Mouse (Mus musculus) CH12.LX (cell line): ENCODE results near the gene Tspan9. TPM values are rescaled to one million over a fixed set of nuclear protein-coding genes. Genes with fewer than 3 reads are reported as not detected.

Experiments used
- DNase-seq: peaks from one replicate; pipeline ENCODE4 v3.0.0-alpha.2; 2013; ENCODE audit errors: extremely low read depth
- H3K27ac ChIP-seq: 2 replicates; pipeline ENCODE4 v1.5.1; 2012; ENCODE audit warnings: low read depth, mild to moderate bottlenecking, control low read depth, moderate library complexity; ENCODE audit not compliant: insufficient read depth
- H3K27me3 ChIP-seq: replicated peaks from 2 replicates; pipeline ENCODE3; 2012; ENCODE audit warnings: inconsistent platforms
- H3K36me3 ChIP-seq, 2 experiments: replicated peaks in 1 of 2; 2 replicates each; pipeline versions ENCODE3 to v1.6.1; 2012; ENCODE audit warnings: inconsistent platforms in 1 of 2, low read length in 1 of 2, mild to moderate bottlenecking in 1 of 2, mixed read lengths in 1 of 2, moderate library complexity in 1 of 2; ENCODE audit not compliant: control insufficient read depth in 1 of 2, insufficient read depth in 1 of 2
- H3K4me1 ChIP-seq, 2 experiments: 2 replicates each; pipeline ENCODE4 v1.6.1; 2012; ENCODE audit warnings: inconsistent platforms in 1 of 2, moderate library complexity in 1 of 2; ENCODE audit not compliant: insufficient read depth in 2 of 2, control insufficient read depth in 1 of 2
- H3K4me2 ChIP-seq: 2 replicates; pipeline ENCODE4 v1.6.1; 2012; ENCODE audit warnings: low read depth, mild to moderate bottlenecking, control low read depth; ENCODE audit not compliant: poor library complexity, insufficient read depth, severe bottlenecking
- H3K4me3 ChIP-seq, 3 experiments: fragments of 150-350 bp in 1 of 3; sonication (generic) in 1 of 3; replicated peaks in 1 of 3; 2 replicates each; pipeline versions ENCODE3 to v1.5.1; 2011 to 2012; ENCODE audit warnings: low read depth in 2 of 3, low read length in 2 of 3, mild to moderate bottlenecking in 2 of 3, moderate library complexity in 2 of 3, control low read depth in 1 of 3, improper control_type of control experiment in 1 of 3, inconsistent platforms in 1 of 3, mixed read lengths in 1 of 3; ENCODE audit not compliant: poor library complexity in 1 of 3
- H3K79me2 ChIP-seq: replicated peaks from 2 replicates; pipeline ENCODE4 v1.6.1; 2012; ENCODE audit warnings: mild to moderate bottlenecking, moderate library complexity; ENCODE audit not compliant: control insufficient read depth, poor library complexity, insufficient read depth, severe bottlenecking; ENCODE audit errors: extremely low read depth
- H3K9ac ChIP-seq: 2 replicates; pipeline ENCODE4 v1.6.1; 2012; ENCODE audit warnings: low read depth, mild to moderate bottlenecking, control low read depth, moderate library complexity; ENCODE audit not compliant: insufficient read depth
- H3K9me3 ChIP-seq: replicated peaks from 2 replicates; pipeline ENCODE3; 2012; ENCODE audit warnings: low read length, inconsistent platforms, mixed read lengths
- BHLHE40 ChIP-seq: IDR thresholded peaks from 2 replicates; pipeline ENCODE4 v1.6.1; 2011; ENCODE audit warnings: mild to moderate bottlenecking, low read depth, low read length, improper control_type of control experiment
- CHD2 ChIP-seq: IDR thresholded peaks from 2 replicates; pipeline ENCODE4 v1.6.1; 2011; ENCODE audit warnings: low read length, improper control_type of control experiment
- CTCF ChIP-seq, 2 experiments: IDR thresholded peaks in 1 of 2; conservative IDR thresholded peaks in 1 of 2; 2 replicates each; pipeline ENCODE4 v1.5.1; 2011 to 2012; ENCODE audit warnings: low read depth in 2 of 2, low read length in 2 of 2, improper control_type of control experiment in 1 of 2, inconsistent platforms in 1 of 2, mild to moderate bottlenecking in 1 of 2, moderate library complexity in 1 of 2
- E2F4 ChIP-seq: IDR thresholded peaks from 2 replicates; pipeline ENCODE4 v1.6.1; 2011; ENCODE audit warnings: low read depth, low read length, improper control_type of control experiment; ENCODE audit not compliant: insufficient replicate concordance
- EP300 ChIP-seq: IDR thresholded peaks from 2 replicates; pipeline ENCODE4 v1.6.1; 2011; ENCODE audit warnings: low read length, improper control_type of control experiment
- ETS1 ChIP-seq: conservative IDR thresholded peaks from 2 replicates; pipeline ENCODE4 v1.6.1; 2012; ENCODE audit warnings: low read depth, mild to moderate bottlenecking, inconsistent platforms, low read length, improper control_type of control experiment, moderate library complexity
- GABPA ChIP-seq: IDR thresholded peaks from 2 replicates; pipeline ENCODE4 v1.6.1; 2012; ENCODE audit warnings: low read depth, low read length, improper control_type of control experiment, inconsistent platforms; ENCODE audit not compliant: insufficient replicate concordance
- HCFC1 ChIP-seq: IDR thresholded peaks from 2 replicates; pipeline ENCODE4 v1.6.1; 2012; ENCODE audit warnings: low read depth, mild to moderate bottlenecking, inconsistent platforms, low read length, improper control_type of control experiment
- MAFK ChIP-seq: IDR thresholded peaks from 2 replicates; pipeline ENCODE4 v1.6.1; 2011; ENCODE audit warnings: low read length, improper control_type of control experiment; ENCODE audit not compliant: insufficient replicate concordance
- MYC ChIP-seq: IDR thresholded peaks from 2 replicates; pipeline ENCODE4 v1.6.1; 2011; ENCODE audit warnings: low read depth, mild to moderate bottlenecking, improper control_type of control experiment, low read length
- NELFE ChIP-seq: IDR thresholded peaks from 2 replicates; pipeline ENCODE4 v1.6.1; 2011; ENCODE audit warnings: low read depth, low read length, improper control_type of control experiment
- POLR2A ChIP-seq: IDR thresholded peaks from 2 replicates; pipeline ENCODE4 v1.6.1; 2011; ENCODE audit warnings: low read depth, mild to moderate bottlenecking, improper control_type of control experiment, low read length
- RAD21 ChIP-seq: IDR thresholded peaks from 2 replicates; pipeline ENCODE4 v1.6.1; 2011; ENCODE audit warnings: low read depth, mild to moderate bottlenecking, low read length, improper control_type of control experiment, moderate library complexity
- SIN3A ChIP-seq: IDR thresholded peaks from 2 replicates; pipeline ENCODE4 v1.6.1; 2012; ENCODE audit warnings: low read length, improper control_type of control experiment, inconsistent platforms
- TBP ChIP-seq: conservative IDR thresholded peaks from 2 replicates; pipeline ENCODE4 v1.6.1; 2011; ENCODE audit warnings: low read depth, low read length, improper control_type of control experiment
- ZKSCAN1 ChIP-seq: IDR thresholded peaks from 2 replicates; pipeline ENCODE4 v1.6.1; 2012; ENCODE audit warnings: low read depth, inconsistent platforms, low read length, improper control_type of control experiment, borderline replicate concordance
- ZMIZ1 ChIP-seq: IDR thresholded peaks from 2 replicates; pipeline ENCODE4 v1.6.1; 2012; ENCODE audit warnings: low read depth, mild to moderate bottlenecking, inconsistent platforms, low read length, improper control_type of control experiment
- ZNF384 ChIP-seq: IDR thresholded peaks from 2 replicates; pipeline ENCODE4 v1.6.1; 2012; ENCODE audit warnings: low read depth, low read length, improper control_type of control experiment, inconsistent platforms
- dilution Hi-C: fragments of 300-500 bp; cut with MboI; formaldehyde crosslinking; loops from 2 replicates; pipeline ENCODE4 v1.14.3; 2020; ENCODE audit warnings: low sequenced_read_pairs; ENCODE audit not compliant: extremely low pct_unique_long_range_greater_than_20kb, extremely low pct_ligation_motif_present
- in situ Hi-C: fragments of 300-500 bp; cut with MboI; formaldehyde crosslinking; loops from 3 replicates; pipeline ENCODE4 v1.14.3; 2019; ENCODE audit warnings: low sequenced_read_pairs, low pct_ligation_motif_present, low pct_unique_long_range_greater_than_20kb, mixed read lengths
- polyA plus RNA-seq: library from polyadenylated mRNA; unstranded; fragments of >175 nt; gene quantifications from 2 replicates; pipeline ENCODE4 v1.2.1, GENCODE M21; 2012; ENCODE audit warnings: low read depth; ENCODE audit not compliant: insufficient read length
- total RNA-seq, 2 experiments: library from RNA; depleted of rRNA; stranded (reverse); fragments of 300-350 nt in 1 of 2; fragments of >200 nt in 1 of 2; gene quantifications; 2 replicates each; pipeline ENCODE4 v1.2.3; 2012 to 2014

Tspan9 gene
- total and polyA plus RNA-seq, 3 experiments = 0.40 to 0.98 (median 0.71) TPM

- Histone ChIP-seq H3K27me3 (peaks cover 93% of the 10 kb centered on the region), H3K4me1 (no peaks in the 10 kb centered on the region), H3K9ac (no peak overlapping the region), H3K27ac (no peak overlapping the region), H3K79me2 (no peaks in the 10 kb centered on the region), H3K4me3 (no peak overlapping the region), H3K9me3 (no peaks in the 10 kb centered on the region), H3K4me2 (no peak overlapping the region), H3K36me3 (no peaks in the 10 kb centered on the region)
- no peak for DNase-seq
- in situ Hi-C loops (no loop called here), dilution Hi-C loops (no loop called here)
- no peak for TF ChIP-seq NELFE
- no peak for TF ChIP-seq GABPA
- TF ChIP-seq EP300 = no peak
- no peak for TF ChIP-seq RAD21
- no peak for TF ChIP-seq ZKSCAN1
- TF ChIP-seq MAFK = no peak
- TF ChIP-seq CTCF (conservative IDR thresholded peaks at IDR 0.05 in 1 of 2, IDR thresholded peaks at IDR 0.05 in 1 of 2; ENCODE audit: low read depth in 2 of 2, low read length in 2 of 2) = no peak
- TF ChIP-seq E2F4 = no peak
- no peak for TF ChIP-seq ZNF384
- no peak for TF ChIP-seq ETS1
- no peak for TF ChIP-seq HCFC1
- TF ChIP-seq BHLHE40 = no peak
- TF ChIP-seq MYC = no peak
- no peak for TF ChIP-seq POLR2A
- TF ChIP-seq ZMIZ1 = no peak
- no peak for TF ChIP-seq TBP
- no peak for TF ChIP-seq CHD2
- no peak for TF ChIP-seq SIN3A
These were observed 171.5 kb downstream of the Tspan9 start for GRCm38 (mm10) chr6:127971931-127972330.

GRCm38 (mm10) chr6:127970848-127971247 lies 172.5 kb downstream of the Tspan9 start:
- Histone ChIP-seq H3K4me1 (no peaks in the 10 kb centered on the region), H3K9ac (no peak overlapping the region), H3K27me3 (peaks cover 92% of the 10 kb centered on the region), H3K79me2 (no peaks in the 10 kb centered on the region), H3K4me3 (no peak overlapping the region), H3K4me2 (no peak overlapping the region), H3K36me3 (no peaks in the 10 kb centered on the region), H3K27ac (no peak overlapping the region), H3K9me3 (no peaks in the 10 kb centered on the region)
- TF ChIP-seq RAD21 = no peak
- no peak for DNase-seq
- dilution Hi-C loops = no loop called here
- in situ Hi-C loops = no loop called here
